Mouse (Mus musculus) midbrain, embryonic 10.5 days (tissue): ENCODE results near the gene Cst8. TPM values are rescaled to one million over a fixed set of nuclear protein-coding genes. Genes with fewer than 3 reads are reported as not detected.
"Not testable (repeated sequence)": the region's sequence is repeated elsewhere in the genome, so short reads cannot be mapped to it uniquely, and the experiment has no call there.

Source experiments
- DNase-seq: peaks from one replicate; pipeline ENCODE4 v3.0.0-alpha.2; 2017; ENCODE audit warnings: low spot score
- H3K27ac ChIP-seq: fragments of 300-500 bp; sonication (generic); replicated peaks from 2 replicates; pipeline ENCODE4 v1.5.1; 2016; ENCODE audit warnings: mild to moderate bottlenecking
- H3K27me3 ChIP-seq: fragments of 300-500 bp; sonication (generic); 2 replicates; pipeline ENCODE4 v1.6.1; 2016; ENCODE audit warnings: low read depth, mild to moderate bottlenecking; ENCODE audit not compliant: poor library complexity, severe bottlenecking
- H3K36me3 ChIP-seq: fragments of 300-500 bp; sonication (generic); 2 replicates; pipeline ENCODE4 v1.6.1; 2016; ENCODE audit warnings: mild to moderate bottlenecking, moderate library complexity
- H3K4me1 ChIP-seq: fragments of 300-500 bp; sonication (generic); 2 replicates; pipeline ENCODE4 v1.6.1; 2016
- H3K4me3 ChIP-seq: fragments of 300-500 bp; sonication (generic); 2 replicates; pipeline ENCODE4 v1.5.1; 2016; ENCODE audit warnings: mild to moderate bottlenecking, moderate library complexity
- H3K9me3 ChIP-seq: fragments of 300-500 bp; sonication (generic); replicated peaks from 2 replicates; pipeline ENCODE4 v1.6.1; 2016; ENCODE audit warnings: mild to moderate bottlenecking
- WGBS: fragments of 180-500 bp; shearing (Covaris S2); methylation state at CpG from one replicate; pipeline ENCODE4 v1.1.7; 2016; 5-methylcytosine and 5-hydroxymethylcytosine counted together
- polyA plus RNA-seq: library from polyadenylated mRNA; unstranded; fragments of >200 nt; fragmentation: Nextera tagmentation; extraction: Ambion mirVana; gene quantifications from 2 replicates; pipeline ENCODE4 v1.2.1, GENCODE M21; 2016

The Cst8 gene
- polyA plus RNA-seq, result not detected in 2 replicates

GRCm38 (mm10) chr2:148798485-148798884 is at the start of gene Cst8:
Cst8 (plus strand) TSS chr2:148798785.
- WGBS, result 87% methylated on average over 1 of the region's 1 CpGs
- H3K4me3 ChIP-seq, result no peak within 1 kb of the TSS
- DNase-seq, result no peak

DNA sequence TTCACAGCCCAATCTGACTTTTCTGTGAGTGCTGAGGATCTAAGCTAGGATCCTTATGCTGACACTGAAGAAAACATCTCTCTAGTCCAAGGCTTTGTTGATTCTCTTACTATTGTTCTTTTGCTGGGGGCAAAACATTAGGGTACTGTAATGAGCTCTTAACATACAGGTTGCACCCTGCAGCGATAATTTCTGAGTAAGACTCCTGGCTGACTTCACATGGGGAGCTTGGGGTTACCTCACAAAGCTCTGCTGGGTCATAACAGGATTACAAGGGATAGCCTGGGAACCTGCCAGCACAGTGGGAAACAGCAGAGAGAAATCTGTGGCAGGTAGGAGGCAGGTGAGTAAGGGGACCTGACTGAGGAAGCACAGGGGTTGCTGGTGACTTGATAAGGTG is 48.5 kb upstream of the Cst8 start, which contains the start of gene Cstl1:
Cstl1 (plus strand) TSS at position 301 of the 400 bp plus-strand sequence.
- DNase-seq, result no peak
- H3K9me3 ChIP-seq, result no peaks in the 10 kb centered on the region
- no peak within 1 kb of the TSS for H3K4me3 ChIP-seq
- 88% methylated on average over 1 of the region's 1 CpGs for WGBS
- H3K27ac ChIP-seq, result no peak within 1 kb of the TSS
- no peaks in the 10 kb centered on the region for H3K36me3 ChIP-seq
- H3K4me1 ChIP-seq, result no peaks in the 10 kb centered on the region
- H3K27me3 ChIP-seq, result no peaks in the 10 kb centered on the region

More at GRCm38 (mm10) chr2:148798485-148798884, at the start of gene Cst8:
- Histone ChIP-seq H3K9me3 (no peaks in the 10 kb centered on the region), H3K27me3 (no peaks in the 10 kb centered on the region), H3K36me3 (no peaks in the 10 kb centered on the region), H3K4me1 (no peaks in the 10 kb centered on the region), H3K27ac (no peak within 1 kb of the TSS)

- WGBS, result 18% methylated on average over 15 of the region's 15 CpGs
- Histone ChIP-seq H3K4me3 (peak overlapping the region; percentile 40), H3K4me1 (no peaks in the 10 kb centered on the region), H3K27ac (no peak overlapping the region), H3K27me3 (no peaks in the 10 kb centered on the region), H3K36me3 (no peaks in the 10 kb centered on the region), H3K9me3 (no peaks in the 10 kb centered on the region)
- DNase-seq, result peak; percentile 64
Observed at GRCm38 (mm10) chr2:148751893-148752813, 46.4 kb upstream of the Cst8 start.

- Histone ChIP-seq H3K4me1 (no peaks in the 10 kb centered on the region), H3K27me3 (no peaks in the 10 kb centered on the region), H3K4me3 (no peak overlapping the region), H3K27ac (no peak overlapping the region), H3K9me3 (no peaks in the 10 kb centered on the region), H3K36me3 (no peaks in the 10 kb centered on the region)
- DNase-seq, result no peak
- 63% methylated on average over 1 of the region's 1 CpGs for WGBS
Observed at GRCm38 (mm10) chr2:148754310-148754846, 44.2 kb upstream of the Cst8 start.

GRCm38 (mm10) chr2:148763648-148764388 is 34.8 kb upstream of the Cst8 start:
- Histone ChIP-seq H3K36me3 (no peaks in the 10 kb centered on the region), H3K4me3 (no peak overlapping the region), H3K27ac (no peak overlapping the region), H3K27me3 (no peaks in the 10 kb centered on the region), H3K9me3 (no peaks in the 10 kb centered on the region), H3K4me1 (no peaks in the 10 kb centered on the region)
- 84% methylated on average over 1 of the region's 1 CpGs for WGBS
- no peak for DNase-seq

DNA sequence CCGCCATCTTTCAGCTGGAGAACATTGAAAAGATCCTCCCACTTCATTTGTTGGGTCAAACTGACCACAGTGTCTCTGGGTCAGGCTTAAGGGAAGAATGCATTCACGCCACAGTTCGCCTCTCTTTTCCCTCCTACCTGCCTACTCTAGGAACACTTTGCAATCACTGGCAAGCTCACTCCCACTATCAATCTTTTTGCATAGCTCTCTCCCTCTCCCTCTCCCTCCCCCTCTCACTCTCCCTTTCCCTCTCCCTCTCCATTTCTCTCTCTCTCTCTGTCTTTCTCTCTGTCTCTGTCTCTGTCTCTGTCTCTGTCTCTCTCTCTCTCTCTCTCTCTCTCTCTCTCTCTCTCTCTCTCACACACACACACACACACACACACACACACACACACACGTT is 27.2 kb upstream of the Cst8 start, which contains the start of gene Cst11:
Cst11 (minus strand) TSS at position 101 of the 400 bp plus-strand sequence.
- H3K4me3 ChIP-seq, H3K9me3 ChIP-seq, DNase-seq, H3K27me3 ChIP-seq, H3K36me3 ChIP-seq, H3K4me1 ChIP-seq, H3K27ac ChIP-seq: not testable (repeated sequence)
- WGBS, result 94% methylated on average over 4 of the region's 4 CpGs

DNA sequence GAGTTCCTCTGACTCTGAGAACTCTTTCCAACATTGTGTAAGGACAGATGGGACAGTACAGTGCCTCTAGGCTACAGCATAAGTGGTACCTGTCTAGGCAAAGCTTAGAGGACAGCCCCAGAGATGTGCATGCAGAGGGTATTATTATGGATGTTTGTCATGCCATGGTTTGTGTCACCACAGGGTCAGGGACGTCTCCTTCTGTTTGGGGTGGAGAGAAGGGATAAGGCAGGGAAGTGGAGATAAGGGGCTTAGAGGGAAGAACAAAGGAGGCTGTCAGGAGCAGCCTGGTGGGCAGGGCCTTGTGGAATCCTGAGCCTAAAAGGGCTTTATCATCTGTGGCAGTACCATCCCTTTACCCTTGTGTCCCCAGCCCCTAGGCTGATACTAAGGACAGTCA is 16.9 kb upstream of the Cst8 start, which contains the start of gene 8030411F24Rik:
8030411F24Rik (plus strand) TSS at position 301 of the 400 bp plus-strand sequence.
- H3K27me3 ChIP-seq, result no peaks in the 10 kb centered on the region
- 13% methylated on average over 1 of the region's 1 CpGs for WGBS
- H3K36me3 ChIP-seq, result no peaks in the 10 kb centered on the region
- no peaks in the 10 kb centered on the region for H3K9me3 ChIP-seq
- no peak within 1 kb of the TSS for H3K4me3 ChIP-seq
- no peak for DNase-seq
- H3K27ac ChIP-seq, result no peak within 1 kb of the TSS
- H3K4me1 ChIP-seq, result no peaks in the 10 kb centered on the region

DNA sequence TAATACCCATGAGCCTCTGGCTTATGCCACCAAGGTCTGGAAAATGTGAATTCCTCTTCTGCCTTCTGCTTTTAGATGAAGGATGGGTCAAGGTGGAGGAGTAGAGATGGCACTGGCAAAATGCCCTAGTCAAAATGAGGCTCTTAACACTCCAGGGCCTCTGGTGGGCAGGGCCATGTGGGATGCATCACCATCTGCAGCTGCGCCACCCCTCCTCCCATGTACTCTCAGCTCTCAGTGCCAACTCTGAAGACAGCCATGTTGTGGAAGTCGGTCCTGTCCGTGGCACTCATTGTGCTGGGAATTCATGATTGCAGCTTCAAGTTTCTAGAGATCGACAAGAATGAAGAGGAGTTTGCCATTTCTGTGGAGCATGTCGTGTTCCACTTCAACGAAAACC is 9.4 kb upstream of the Cst8 start, which contains the start of gene Cst12:
Cst12 (plus strand) TSS at position 220 of the 400 bp plus-strand sequence.
- Histone ChIP-seq H3K4me3 (no peak within 1 kb of the TSS), H3K27ac (no peak within 1 kb of the TSS), H3K36me3 (no peaks in the 10 kb centered on the region), H3K4me1 (no peaks in the 10 kb centered on the region), H3K9me3 (no peaks in the 10 kb centered on the region), H3K27me3 (no peaks in the 10 kb centered on the region)
- DNase-seq, result no peak
- WGBS, result 89% methylated on average over 6 of the region's 6 CpGs

DNA sequence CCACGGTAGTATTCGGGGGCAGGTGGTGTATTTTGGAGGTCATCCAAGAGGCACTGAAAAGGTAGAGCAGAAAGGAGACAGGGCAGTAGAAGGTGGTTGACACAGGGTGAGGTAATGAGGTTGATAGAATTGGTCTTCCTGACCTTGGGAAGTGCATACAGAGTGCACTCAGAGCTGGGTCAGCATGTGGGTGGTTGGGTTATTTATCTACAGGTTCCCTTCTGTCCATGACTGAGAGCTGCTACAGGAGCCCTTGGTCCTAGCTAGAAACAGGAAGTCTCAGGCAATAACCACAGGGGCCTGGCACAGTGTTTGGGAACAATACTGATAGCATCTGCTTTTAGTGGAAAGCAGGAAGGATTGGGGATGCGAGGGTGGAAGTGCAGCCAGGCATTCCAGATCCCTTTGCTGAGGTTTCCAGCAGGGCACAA is 2.9 kb downstream of the Cst8 start:
- Histone ChIP-seq H3K36me3 (no peaks in the 10 kb centered on the region), H3K4me1 (no peaks in the 10 kb centered on the region), H3K27me3 (no peaks in the 10 kb centered on the region), H3K4me3 (no peak overlapping the region), H3K9me3 (no peaks in the 10 kb centered on the region), H3K27ac (no peak overlapping the region)
- DNase-seq, result no peak
- WGBS, result 81% methylated on average over 3 of the region's 3 CpGs

DNA sequence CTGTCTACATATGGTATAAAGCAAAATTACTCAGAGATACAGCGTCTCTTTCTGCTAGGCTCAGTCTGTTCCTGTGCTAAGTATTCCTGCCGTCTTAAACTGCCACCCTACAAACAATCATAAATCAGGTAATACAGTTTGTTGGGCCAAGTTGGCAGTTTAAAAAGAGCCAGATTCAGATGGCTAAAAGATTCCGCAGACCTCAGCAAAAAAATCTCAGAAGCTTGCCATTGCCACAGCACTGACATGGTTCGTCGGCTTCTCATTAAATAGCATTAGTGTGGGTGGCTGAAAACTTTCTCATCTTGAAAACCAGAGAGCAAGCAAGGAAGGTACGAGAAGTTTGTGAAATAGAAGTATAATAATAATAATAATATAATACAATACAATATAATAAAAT is 8.1 kb downstream of the Cst8 start:
- DNase-seq, result no peak
- no peaks in the 10 kb centered on the region for H3K4me1 ChIP-seq
- H3K27me3 ChIP-seq, result no peaks in the 10 kb centered on the region
- 87% methylated on average over 6 of the region's 6 CpGs for WGBS
- H3K4me3 ChIP-seq, result no peak overlapping the region
- no peak overlapping the region for H3K27ac ChIP-seq
- no peaks in the 10 kb centered on the region for H3K36me3 ChIP-seq
- H3K9me3 ChIP-seq, result no peaks in the 10 kb centered on the region

DNA sequence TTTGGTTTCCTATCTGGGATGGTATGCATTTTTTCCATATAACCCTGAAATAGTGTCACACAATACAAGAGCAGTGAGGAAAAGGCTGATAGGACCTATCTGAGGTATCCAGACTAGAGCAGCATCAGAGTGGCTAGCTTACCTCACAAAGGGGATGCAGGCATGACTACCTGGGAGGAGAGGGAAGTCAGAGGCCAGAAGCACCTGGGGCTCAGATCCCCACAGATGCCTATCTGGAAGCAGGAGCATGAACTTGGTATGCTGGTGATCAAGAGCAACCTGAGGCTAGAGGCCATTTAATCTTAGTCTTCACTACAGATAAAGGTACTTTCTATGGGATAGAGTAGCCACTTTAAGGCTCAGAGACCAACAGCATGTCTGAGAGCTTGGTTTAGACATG is 21.3 kb downstream of the Cst8 start, which contains the start of gene Cst13:
Cst13 (plus strand) TSS at position 173 of the 400 bp plus-strand sequence.
- DNase-seq, result no peak
- Histone ChIP-seq H3K9me3 (no peaks in the 10 kb centered on the region), H3K4me1 (no peaks in the 10 kb centered on the region), H3K27me3 (no peaks in the 10 kb centered on the region), H3K27ac (no peak within 1 kb of the TSS), H3K4me3 (no peak within 1 kb of the TSS), H3K36me3 (no peaks in the 10 kb centered on the region)

- DNase-seq, result no peak
- 82% methylated on average over 1 of the region's 1 CpGs for WGBS
- Histone ChIP-seq H3K36me3 (no peaks in the 10 kb centered on the region), H3K4me1 (no peaks in the 10 kb centered on the region), H3K4me3 (no peak overlapping the region), H3K9me3 (no peaks in the 10 kb centered on the region), H3K27me3 (no peaks in the 10 kb centered on the region), H3K27ac (no peak overlapping the region)
Observed at GRCm38 (mm10) chr2:148825986-148826385, 27.4 kb downstream of the Cst8 start.
